Mouse (Mus musculus): ENCODE measurements at regions not wholly inside any gene's neighbourhood (a gene's known extent, or its start where the extent isn't known, plus 50 kb on each side); places are given as distances from the start of the nearest gene placed in this dataset.

- no peak for DNase-seq (ENCODE audit: low read depth)
Observed at GRCm38 (mm10) chr6:81323690-81324089, 599.8 kb upstream of the Gcfc2 start.

GRCm38 (mm10) chr6:81363969-81364529 lies 559.4 kb upstream of the Gcfc2 start:
- DNase-seq (ENCODE audit: low read depth) = no peak

DNA sequence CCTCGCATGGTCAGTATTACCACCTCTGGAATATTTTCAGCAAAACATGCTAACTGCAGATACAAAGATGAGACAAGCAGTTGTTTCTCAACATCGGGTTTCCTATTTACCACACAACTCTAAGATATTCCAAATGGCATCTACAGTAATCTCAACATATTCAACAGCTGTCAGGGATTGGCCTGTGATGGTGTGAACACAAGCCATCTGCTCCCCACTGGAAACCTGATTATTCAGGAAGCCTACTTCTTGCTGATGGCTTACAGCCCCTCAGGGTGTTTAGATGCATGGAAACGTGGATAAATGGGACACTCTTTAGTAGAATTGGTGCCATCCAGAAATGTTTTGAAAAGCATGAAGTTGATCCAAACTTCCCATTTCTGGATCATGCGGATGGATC lies 535.0 kb upstream of the Gcfc2 start:
- DNase-seq (ENCODE audit: low read depth) = no peak

DNA sequence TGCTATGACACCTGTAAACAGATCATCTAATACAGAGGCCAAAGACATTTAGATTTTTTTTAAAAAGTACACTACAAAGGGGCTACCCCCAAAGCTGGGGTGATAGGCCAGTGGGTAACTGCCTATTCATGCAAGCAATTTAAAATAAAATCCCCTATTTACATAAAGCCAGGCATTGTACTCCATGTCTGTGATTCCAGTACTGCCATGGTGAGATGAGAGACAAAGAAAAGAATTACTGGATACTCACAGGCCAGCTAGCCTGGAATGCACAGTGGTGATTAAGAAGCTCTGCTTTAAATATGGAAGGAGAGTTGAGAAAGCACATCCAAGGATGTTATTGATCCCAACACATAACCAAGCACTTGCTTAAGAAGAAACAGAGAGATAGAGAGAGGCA lies 520.3 kb upstream of the Gcfc2 start:
- DNase-seq (ENCODE audit: low read depth) = no peak

DNA sequence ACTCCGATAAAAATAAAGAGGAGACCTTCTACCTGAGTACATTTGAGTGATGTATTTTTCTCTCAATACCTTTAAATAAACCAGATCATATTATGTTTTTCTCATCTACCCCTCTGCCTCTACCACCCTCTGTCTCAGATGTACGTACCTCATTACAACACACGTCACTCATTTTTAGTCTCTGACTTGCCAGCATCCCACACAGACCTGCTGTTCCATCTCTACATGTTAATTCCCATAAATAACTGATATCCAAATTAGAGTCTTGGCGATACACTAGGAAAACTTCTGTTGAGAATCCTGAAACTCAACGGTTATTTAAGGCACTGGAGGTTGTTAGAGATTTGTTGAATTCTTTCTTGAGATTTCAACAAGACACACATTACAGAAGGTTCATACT lies 509.9 kb upstream of the Gcfc2 start:
- DNase-seq (ENCODE audit: low read depth) = no peak

DNA sequence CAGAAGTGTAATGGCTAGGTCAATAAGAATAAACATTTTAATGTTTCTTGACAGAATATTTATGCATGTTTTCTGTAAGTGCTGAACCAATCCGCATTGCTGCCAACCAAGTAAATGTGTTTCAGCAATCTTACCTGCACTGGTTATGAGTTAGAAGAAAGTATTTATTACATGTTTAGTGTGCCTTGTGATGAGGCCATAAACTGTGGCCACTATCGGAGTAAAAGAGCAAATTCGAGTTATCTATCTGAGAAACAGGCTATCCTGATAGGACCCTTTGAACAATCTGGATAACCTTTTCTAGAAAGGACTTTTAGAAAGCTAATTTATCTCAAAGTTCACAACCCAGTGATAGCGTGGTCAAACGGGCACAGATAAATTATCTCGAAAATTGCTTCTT lies 488.7 kb upstream of the Gcfc2 start:
- DNase-seq (ENCODE audit: low read depth) = no peak

GRCm38 (mm10) chr6:81438951-81439722 lies 484.3 kb upstream of the Gcfc2 start:
- DNase-seq (ENCODE audit: low read depth) = no peak

GRCm38 (mm10) chr6:81441396-81441795 lies 482.1 kb upstream of the Gcfc2 start:
- no peak for DNase-seq (ENCODE audit: low read depth)

DNA sequence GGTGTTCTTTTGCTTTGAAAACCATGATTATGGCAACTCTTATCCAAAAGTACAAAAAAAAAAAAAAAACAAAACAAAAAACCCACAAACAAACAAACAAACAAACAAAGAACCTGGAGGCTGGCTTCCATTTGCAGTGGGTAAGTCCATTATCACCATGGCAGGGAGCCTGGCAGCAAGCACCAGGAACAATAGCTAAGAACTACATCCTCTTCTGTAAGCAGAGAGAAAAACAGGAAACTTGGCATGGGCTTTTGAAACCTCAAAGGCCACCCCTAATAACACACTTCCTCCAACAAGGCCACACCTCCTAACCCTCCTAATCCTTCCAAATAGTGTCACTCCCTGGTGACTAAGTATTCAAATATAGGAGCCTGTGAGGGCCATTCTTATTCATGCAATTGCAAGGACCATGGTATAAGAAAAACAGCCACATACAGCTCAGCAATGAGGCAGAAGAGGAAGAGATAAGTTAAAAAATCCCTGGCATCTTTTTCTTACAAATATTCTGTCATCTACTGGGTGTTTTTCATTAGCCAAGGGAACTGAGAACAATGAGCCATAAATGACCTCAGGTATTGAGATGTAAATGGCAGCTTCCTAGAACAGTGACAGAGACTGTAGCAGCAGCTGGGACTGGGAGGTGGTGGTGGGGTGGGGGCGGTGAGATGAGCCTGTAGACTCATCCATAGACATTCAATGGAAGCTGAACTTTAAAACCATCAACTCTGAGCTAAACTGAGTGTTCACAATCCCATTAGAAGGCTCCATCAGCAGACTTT lies 477.3 kb upstream of the Gcfc2 start:
- no peak for DNase-seq (ENCODE audit: low read depth)

DNA sequence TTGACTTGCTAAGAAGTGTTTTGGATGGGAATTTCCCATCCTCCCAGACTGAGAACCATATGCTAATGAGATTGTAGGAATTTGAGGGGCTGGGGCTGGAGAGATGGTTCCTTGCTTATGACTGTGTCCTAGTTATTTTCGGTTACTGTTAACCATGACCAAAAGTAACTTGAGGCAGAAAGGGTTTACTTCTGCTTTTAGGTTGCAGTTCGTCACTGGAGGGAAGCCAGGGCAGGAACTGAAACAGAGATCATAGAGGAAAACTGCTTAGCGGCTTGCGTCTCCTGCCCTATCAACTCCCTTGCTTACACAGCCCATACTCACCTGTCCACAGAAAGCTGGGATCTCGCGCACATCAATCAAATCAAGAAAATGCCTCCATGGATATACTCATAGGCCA lies 475.8 kb upstream of the Gcfc2 start:
- DNase-seq (ENCODE audit: low read depth) = peak; percentile 7

DNA sequence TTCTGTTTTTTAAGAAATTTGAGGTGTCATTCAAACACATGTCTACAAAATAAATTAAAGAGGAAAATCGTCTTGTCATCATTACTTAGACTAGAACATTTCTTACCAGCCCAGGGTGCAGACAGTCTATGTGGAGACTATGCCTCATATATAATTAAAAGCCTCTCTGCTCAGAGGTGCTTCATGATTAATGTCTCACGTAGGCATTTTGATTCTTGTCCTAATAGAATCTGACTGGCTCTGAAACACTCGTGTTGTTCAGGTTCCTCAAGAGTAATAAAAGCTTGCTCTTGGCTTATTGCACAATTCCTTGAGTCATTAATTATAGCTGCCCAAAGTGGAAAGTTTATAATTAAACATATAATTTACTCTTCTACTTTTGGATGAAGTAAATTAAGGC lies 475.1 kb upstream of the Gcfc2 start:
- DNase-seq (ENCODE audit: low read depth) = no peak

- no peak for DNase-seq (ENCODE audit: low read depth)
Observed at GRCm38 (mm10) chr6:81461095-81461494, 462.4 kb upstream of the Gcfc2 start.

- DNase-seq (ENCODE audit: low read depth) = no peak
Observed at GRCm38 (mm10) chr6:81464442-81464841, 459.0 kb upstream of the Gcfc2 start.

DNA sequence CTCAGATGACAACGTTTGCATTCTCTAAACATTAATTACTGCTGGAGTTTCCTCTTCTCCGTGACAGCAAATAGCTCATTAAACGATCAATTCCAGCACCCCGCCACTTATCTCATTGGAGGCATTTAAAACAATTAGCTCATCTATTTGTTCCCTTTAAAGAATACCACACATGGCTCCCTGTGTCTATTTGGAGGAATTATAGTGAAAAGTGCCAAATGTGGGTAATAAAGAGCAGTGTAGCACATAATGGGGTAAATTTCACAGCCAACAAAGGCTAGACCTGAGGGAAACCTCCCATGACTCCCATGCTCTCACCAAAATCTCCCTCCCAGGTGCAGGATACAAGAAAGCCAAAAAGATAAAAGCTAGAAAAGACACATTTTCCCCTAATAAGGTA lies 456.9 kb upstream of the Gcfc2 start:
- no peak for DNase-seq (ENCODE audit: low read depth)

- DNase-seq (ENCODE audit: low read depth) = no peak
Observed at GRCm38 (mm10) chr6:81471340-81471955, 452.0 kb upstream of the Gcfc2 start.

GRCm38 (mm10) chr6:81472506-81472905 lies 451.0 kb upstream of the Gcfc2 start:
- no peak for DNase-seq (ENCODE audit: low read depth)

DNA sequence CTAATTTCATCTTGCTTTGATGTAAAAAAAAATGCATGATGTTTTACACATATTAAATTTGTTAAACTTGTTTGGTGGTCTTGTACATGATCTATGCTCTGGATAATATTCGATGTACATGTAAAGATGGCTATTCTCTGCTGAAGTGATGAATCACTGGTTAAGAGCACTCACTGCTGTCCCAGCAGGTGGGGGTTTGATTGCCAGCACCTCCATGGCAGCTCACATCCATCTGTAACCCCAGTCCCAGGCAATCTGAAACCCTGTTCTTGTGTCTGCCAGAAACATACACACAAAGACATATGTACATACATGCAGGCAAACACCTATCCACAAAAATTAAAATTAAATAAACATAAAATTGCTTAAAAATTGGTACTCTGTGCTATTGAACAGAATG lies 448.7 kb upstream of the Gcfc2 start:
- no peak for DNase-seq (ENCODE audit: low read depth)

- no peak for DNase-seq (ENCODE audit: low read depth)
Observed at GRCm38 (mm10) chr6:81487006-81487405, 436.5 kb upstream of the Gcfc2 start.

- no peak for DNase-seq (ENCODE audit: low read depth)
Observed at GRCm38 (mm10) chr6:81496239-81496638, 427.2 kb upstream of the Gcfc2 start.

DNA sequence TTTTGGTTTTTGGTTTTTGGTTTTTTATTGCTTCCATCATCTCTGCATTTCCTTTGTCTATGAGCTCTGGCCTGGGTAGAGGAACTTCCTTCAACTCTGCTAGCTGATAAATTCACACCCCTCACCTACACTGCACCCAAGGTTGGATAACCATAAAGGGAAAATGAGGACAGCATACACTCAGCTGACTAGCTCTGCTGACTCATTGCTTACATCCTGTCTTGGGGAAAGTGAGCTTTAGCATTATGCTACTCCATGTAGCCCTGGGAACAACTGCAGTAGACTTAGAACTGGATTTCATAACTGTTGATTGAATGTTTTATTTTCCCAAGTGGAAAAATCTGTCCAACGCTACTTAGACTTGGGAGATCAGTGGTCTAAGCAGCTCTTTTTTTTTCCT lies 406.3 kb upstream of the Gcfc2 start:
- no peak for DNase-seq (ENCODE audit: low read depth)

DNA sequence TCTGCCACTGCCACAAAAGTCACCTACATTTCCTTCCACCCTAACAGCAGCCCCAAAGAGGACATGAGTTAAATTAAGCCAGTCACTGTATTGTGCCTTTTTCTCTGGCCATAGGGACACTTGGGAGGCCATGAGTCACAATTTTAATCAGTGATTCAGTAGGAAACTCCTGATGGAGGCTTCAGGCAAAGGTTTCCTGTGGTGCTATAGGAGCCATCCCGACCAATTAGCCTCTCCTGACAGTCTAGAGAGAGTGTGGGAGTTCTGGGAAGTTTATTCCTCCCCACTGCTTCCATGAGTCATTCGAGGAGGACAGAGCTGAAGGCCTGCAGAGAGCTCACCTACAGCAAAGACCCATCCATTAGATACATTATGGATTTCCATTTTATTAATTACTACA lies 361.2 kb upstream of the Gcfc2 start:
- DNase-seq (ENCODE audit: low read depth) = no peak

DNA sequence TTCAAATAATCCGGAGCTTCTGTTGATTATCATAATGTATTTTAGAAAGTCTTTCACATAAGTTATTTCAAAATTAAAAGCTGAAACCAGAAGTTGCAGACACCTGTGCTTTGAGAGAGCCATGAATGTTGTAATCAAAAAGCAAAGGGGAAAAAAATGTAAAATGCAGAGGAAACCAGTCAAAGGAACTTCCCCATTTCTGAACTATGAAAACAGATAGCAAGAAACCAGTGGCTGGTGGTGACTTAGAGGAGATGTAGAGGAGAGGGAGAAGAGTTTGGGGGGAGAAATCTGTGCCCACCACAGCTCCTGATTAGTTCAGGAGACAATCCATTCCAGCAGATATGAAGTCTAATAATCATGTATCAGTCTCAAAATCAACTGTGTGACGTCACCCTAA lies 360.3 kb upstream of the Gcfc2 start:
- DNase-seq (ENCODE audit: low read depth) = no peak

DNA sequence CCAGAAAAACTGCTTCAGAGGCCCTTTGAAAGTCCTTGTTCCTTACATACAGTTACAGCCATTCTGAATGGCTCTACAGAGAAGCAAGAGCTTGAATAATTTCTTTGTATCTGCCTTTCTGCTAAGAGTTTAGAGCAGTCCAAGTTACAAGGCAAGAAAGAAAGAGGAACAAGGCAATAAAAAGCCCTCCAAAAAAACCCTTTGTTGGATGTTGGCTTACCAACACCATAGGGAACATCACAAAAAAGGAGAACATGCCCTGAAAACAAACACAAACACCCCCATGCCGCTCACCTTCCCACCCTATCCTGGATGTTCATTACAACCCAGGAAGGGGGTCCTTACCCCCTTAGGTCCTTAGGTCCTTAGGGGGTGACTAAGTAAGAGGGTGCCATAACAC lies 359.2 kb upstream of the Gcfc2 start:
- DNase-seq (ENCODE audit: low read depth) = no peak

Data from c-Kit-positive CD71-negative TER-119-negative erythroid progenitor cells, embryonic 14.5 days (primary cell).